Mouse (Mus musculus) heart, adult 18-20 months (tissue): Measurements from ENCODE around the gene Hyal2. TPM values are rescaled to one million over a fixed set of nuclear protein-coding genes. Genes with fewer than 3 reads are reported as not detected.
A peak's percentile ranks its signal among the peaks of the same experiment; 100 is the strongest.

ENCODE experiments used
- DNase-seq, 2 experiments: peaks; one replicate each; pipeline ENCODE4 v3.0.0; 2021 to 2022; ENCODE audit warnings: mixed read lengths in 1 of 2
- long read RNA-seq, 2 experiments: library from polyadenylated mRNA; stranded (forward); transcript quantifications; one replicate each; pipeline ENCODE4 v2.0.0; 2021
- total RNA-seq, 2 experiments: library from RNA; stranded (reverse); gene quantifications; 2 replicates each; pipeline ENCODE4 v1.2.3; 2021

Hyal2 gene
- 10 to 100 TPM; 31.4 to 40.0 TPM for total RNA-seq
- long read RNA-seq, experiment 1, transcript Hyal2-201 (4 exons, 1,893 nt): major isoform, 35 of 45 reads
- long read RNA-seq, experiment 1, partial matches to known transcripts: 5 of 45 reads
- long read RNA-seq, experiment 1, other reads (novel, unspliced or antisense): 4 of 45 reads
- long read RNA-seq, experiment 2, transcript Hyal2-201 (4 exons, 1,893 nt): major isoform, 15 of 19 reads
- long read RNA-seq, experiment 2, partial matches to known transcripts: 2 of 19 reads
- long read RNA-seq, experiment 2, other reads (novel, unspliced or antisense): 1 of 19 reads

DNA sequence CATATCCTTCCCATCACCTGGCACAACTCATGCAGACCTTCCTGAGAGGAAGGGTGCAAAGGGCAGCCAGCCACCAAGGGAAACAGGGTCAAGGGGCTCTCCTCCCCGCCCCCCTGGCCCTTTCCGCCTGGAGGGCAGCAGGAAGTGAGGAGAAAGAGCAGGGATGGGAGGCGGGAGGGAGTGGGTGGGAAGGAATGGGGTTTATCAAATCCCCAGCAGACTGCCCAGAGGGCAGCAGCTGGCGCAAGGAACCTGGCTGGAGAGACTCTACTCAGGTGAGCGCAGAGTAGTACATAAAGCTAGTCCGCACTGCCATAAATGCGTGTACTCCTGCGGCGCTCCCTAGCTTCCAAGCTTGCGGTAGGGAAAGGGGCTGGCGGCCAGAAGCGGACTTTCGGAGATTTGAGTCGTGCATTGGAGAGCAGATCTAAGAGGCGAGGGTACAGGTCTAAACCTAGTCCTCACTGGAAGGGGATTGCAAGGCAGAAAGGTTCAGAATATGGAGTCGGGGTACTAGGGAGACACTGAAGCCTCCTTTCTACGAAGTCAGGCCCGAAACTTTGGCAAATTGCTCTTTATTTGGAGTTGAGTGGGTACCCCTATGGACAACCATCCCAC lies at the start of gene Hyal2:
Hyal2 (plus strand) TSS at position 244 of the 618 bp plus-strand sequence.
- DNase-seq: peak in 1 of 2 experiments; percentile 77

GRCm38 (mm10) chr9:107520331-107520730 lies 47.4 kb upstream of the Hyal2 start:
- DNase-seq: no peak

DNA sequence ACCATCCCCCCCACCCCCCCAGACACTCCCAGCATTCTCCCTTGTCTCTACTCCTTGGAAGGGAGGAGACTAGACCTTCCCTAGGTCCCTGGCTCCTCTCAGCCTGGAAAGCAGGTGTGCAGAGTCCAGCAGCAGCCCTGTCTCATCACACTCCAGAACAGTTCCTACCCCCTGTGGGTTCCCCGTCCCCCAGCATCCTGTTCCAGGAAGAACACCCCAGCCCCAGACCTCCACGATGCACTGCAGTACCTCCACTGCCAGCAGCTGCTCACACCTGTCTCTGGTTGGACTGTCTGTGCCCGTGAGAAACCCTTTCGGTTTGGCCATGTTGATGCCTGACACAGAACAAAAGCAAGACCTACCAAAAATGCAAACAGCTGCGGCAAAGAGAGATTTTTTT lies 46.6 kb upstream of the Hyal2 start:
- no peak for DNase-seq

- no peak for DNase-seq
Observed at GRCm38 (mm10) chr9:107521711-107522399, 45.9 kb upstream of the Hyal2 start.

GRCm38 (mm10) chr9:107522400-107522711 lies 45.4 kb upstream of the Hyal2 start:
- DNase-seq: no peak

DNA sequence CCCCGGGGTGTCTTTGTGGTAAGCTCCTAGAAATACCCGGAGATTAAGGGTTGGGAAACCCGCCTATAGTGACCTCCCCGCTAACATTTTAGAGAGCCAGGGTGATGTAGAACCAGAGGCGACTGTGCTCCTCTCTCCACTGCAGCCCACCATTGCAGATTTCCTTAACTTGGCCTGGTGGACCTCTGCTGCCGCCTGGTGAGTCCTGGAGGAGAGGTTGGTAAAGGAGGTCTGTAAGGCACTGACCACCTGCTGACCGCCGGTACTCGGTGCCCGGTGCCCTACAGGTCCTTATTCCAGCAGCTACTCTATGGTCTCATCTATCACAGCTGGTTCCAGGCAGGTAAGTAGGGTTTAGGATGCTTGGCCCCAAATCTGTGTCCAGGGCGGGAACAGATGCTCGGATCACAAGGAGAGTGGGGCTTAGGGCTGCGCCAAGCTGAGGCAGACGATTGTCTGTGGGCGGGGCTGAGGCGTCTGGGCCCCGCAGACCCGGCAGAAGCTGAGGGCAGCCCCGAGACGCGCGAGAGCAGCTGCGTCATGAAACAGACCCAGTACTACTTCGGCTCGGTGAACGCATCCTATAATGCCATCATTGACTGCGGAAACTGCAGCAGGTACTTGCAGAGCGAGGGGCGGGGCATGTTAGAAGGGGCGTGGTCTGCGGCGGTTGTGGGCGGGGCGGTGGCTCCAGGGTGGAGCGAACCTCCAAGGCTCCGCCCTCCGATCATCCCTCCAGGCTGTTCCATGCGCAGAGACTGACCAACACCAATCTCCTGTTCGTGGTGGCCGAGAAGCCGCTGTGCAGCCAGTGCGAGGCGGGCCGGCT lies 41.3 kb upstream of the Hyal2 start:
- peak; percentile 43 to 55 for DNase-seq

- DNase-seq: peak; percentile 91 to 98
Observed at GRCm38 (mm10) chr9:107533791-107534407, 33.8 kb upstream of the Hyal2 start, which contains the start of gene Tmem115. TSS of gene Tmem115 (plus strand) at chr9:107533945.

- no peak for DNase-seq
Observed at GRCm38 (mm10) chr9:107534408-107535202, 33.1 kb upstream of the Hyal2 start.

- no peak for DNase-seq
Observed at GRCm38 (mm10) chr9:107538231-107538630, 29.5 kb upstream of the Hyal2 start.

DNA sequence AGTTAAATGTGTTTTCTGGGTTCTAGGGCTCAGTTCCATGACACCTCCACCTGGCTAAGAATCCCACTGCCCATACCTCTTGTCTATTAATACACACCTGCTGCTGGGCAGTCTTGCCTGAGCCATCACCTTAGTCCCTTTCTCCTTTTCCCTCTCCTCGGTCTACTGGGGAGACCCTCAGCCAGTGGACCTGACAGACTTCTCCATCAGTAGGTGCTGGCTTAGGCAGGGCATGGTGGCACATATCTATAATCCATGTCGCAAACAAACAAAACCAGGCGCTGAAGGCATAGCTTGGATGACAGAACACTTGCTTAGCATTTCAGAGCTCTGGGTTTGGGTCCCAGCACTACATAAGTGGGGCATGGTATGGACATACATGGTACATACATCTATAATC lies 29.0 kb upstream of the Hyal2 start:
- no peak for DNase-seq

- no peak for DNase-seq
Observed at GRCm38 (mm10) chr9:107539940-107540339, 27.8 kb upstream of the Hyal2 start.

GRCm38 (mm10) chr9:107540420-107540819 lies 27.3 kb upstream of the Hyal2 start:
- no peak for DNase-seq

GRCm38 (mm10) chr9:107541005-107541404 lies 26.7 kb upstream of the Hyal2 start:
- no peak for DNase-seq

DNA sequence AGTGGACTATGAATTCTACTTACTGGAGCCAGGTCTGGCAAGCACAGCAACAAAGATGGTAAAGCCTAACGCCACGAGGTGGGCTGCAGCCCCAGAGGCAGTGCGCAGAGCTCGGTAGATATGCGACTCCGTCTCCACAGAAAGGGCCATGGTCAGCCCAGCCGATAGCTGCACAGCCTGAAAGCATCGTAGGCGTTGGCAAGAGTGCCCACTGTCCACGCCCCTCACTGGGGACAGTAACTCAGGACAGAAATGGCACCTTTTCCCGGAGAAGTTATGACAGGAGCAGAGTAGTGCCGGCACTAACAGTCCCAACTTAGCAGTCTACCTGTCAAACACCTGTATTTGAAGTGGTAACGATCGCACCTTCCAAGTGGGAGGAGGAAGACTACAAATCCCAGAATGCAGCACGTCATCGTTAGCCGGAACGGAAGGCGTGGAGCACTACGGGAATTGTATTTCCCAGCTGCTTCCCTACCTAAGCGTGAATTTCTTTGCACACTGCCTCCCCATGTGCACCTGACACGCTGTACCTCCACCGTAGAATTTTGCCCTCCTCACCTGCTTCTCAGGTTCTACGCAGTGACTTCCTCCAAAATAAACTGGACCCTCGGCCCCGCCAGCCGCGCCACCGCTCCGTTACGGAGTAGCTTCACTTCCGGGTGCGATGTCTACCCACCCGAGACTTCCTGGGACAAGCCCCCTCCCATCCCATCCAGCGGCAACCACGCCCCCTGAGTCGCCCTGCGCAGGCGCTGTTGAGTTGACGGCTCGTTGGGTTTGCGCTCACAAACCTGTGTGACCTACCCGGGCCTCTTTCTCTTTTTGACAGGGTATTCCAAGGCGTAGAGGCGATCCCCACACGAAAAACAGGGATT lies 26.0 kb upstream of the Hyal2 start, which contains the start of the genes Cyb561d2 and Nprl2:
Cyb561d2 (minus strand) TSS at position 720 of the 878 bp plus-strand sequence.
Nprl2 (plus strand) TSS at position 753 of the 878 bp plus-strand sequence.
- peak; percentile 96 to 97 for DNase-seq

DNA sequence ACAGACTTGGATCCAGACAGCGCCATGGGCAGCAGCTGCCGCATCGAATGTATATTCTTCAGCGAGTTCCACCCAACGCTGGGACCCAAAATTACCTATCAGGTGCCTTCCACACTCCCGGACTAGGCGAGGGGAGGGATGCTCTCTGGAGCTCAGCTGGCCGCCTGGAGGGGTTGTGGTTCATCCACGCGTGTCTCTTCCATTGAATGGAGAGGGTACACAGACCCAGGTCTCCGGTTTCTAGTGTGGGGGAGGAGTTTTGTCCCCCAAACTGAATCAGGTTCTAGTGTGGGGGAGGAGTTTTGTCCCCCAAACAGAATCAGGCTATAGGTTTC lies 25.4 kb upstream of the Hyal2 start:
- DNase-seq: no peak

GRCm38 (mm10) chr9:107542721-107543120 lies 25.0 kb upstream of the Hyal2 start:
- no peak for DNase-seq

DNA sequence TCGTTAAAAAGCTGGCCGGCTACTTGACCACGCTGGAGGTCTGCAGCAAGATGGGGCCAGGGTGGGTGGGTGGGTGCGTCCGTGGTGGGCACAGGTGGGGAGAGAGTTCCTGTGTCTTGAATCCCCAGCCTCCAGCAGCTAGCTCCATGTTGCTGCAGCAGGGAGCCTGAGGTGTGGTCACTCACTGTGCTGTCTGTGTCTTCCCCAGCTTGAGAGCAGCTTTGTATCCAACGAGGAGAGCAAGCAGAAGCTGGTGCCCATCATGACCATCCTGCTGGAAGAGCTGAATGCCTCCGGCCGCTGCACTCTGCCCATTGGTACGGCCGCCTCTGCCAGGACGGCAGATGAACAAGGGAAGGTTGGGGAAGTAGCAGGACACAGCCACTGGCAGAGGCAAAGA lies 24.4 kb upstream of the Hyal2 start:
- no peak for DNase-seq

DNA sequence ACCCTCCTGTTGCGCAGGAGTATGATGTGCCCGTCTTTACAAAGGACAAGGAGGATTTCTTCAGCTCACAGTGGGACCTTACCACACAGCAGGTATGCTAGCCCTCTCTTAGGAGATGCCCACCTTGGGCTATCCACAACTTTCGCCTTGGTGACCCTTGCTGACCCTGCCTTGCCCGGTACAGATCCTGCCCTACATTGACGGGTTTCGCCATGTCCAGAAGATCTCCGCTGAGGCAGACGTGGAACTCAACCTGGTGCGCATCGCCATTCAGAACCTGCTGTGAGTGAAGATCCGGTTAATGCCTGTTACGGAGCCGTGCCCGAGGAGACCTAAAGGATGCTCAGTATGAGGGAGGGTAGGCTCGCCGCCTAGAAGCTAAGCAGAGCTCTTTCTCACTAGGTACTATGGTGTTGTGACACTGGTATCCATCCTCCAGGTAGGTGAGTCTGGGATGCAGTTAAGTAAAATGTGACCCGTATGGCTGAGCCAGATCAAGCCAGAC lies 23.5 kb upstream of the Hyal2 start:
- no peak for DNase-seq

DNA sequence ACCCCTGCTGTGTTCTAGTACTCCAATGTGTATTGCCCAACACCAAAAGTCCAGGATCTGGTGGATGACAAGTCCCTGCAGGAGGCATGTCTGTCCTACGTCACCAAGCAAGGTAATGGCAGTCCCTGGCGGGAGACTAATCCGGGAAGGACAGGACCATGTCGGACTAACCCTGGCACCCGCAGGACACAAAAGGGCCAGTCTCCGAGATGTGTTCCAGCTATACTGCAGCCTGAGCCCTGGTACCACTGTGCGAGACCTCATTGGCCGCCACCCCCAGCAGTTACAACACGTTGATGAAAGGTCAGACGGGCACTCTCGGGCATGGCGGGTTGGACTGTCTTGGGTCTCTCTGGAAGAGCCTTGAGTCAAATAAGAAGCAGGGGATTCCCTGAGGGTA lies 23.0 kb upstream of the Hyal2 start:
- no peak for DNase-seq

GRCm38 (mm10) chr9:107545199-107545598 lies 22.5 kb upstream of the Hyal2 start:
- no peak for DNase-seq
